Mouse (Mus musculus) kidney, embryonic 14.5 days (tissue): ENCODE results near the gene Clybl. TPM values are rescaled to one million over a fixed set of nuclear protein-coding genes. Genes with fewer than 3 reads are reported as not detected.

ENCODE experiments used
- ATAC-seq: fragments of 200-750 bp; cut with Nextera tagmentation; 2 replicates; pipeline ENCODE4 v1.8.0; 2017; ENCODE audit warnings: moderate number of reproducible peaks, mild to moderate bottlenecking, moderate TSS enrichment, moderate library complexity; ENCODE audit not compliant: low FRiP score, low TSS enrichment
- H3K27ac ChIP-seq: fragments of 300-500 bp; sonication (generic); 2 replicates; pipeline ENCODE4 v1.5.1; 2014; ENCODE audit warnings: low read depth, mild to moderate bottlenecking, low read length, moderate library complexity, mixed read lengths
- H3K27me3 ChIP-seq: fragments of 300-500 bp; sonication (generic); 2 replicates; pipeline ENCODE4 v1.6.1; 2014; ENCODE audit warnings: mild to moderate bottlenecking, low read length; ENCODE audit not compliant: control insufficient read depth, insufficient read depth
- H3K36me3 ChIP-seq: fragments of 300-500 bp; sonication (generic); 2 replicates; pipeline ENCODE4 v1.6.1; 2014; ENCODE audit warnings: low read length, mixed read lengths; ENCODE audit not compliant: control insufficient read depth, insufficient read depth
- H3K4me1 ChIP-seq: fragments of 300-500 bp; sonication (generic); 2 replicates; pipeline ENCODE4 v1.6.1; 2014; ENCODE audit warnings: low read length, mixed read lengths; ENCODE audit not compliant: control insufficient read depth, insufficient read depth
- H3K4me2 ChIP-seq: fragments of 300-500 bp; sonication (generic); replicated peaks from 2 replicates; pipeline ENCODE4 v1.6.1; 2014; ENCODE audit warnings: low read depth, mild to moderate bottlenecking, low read length
- H3K4me3 ChIP-seq: fragments of 300-500 bp; sonication (generic); 2 replicates; pipeline ENCODE4 v1.5.1; 2014; ENCODE audit warnings: mild to moderate bottlenecking, low read length
- H3K9ac ChIP-seq: fragments of 300-500 bp; sonication (generic); 2 replicates; pipeline ENCODE4 v1.6.1; 2014; ENCODE audit warnings: low read depth, mild to moderate bottlenecking, low read length, moderate library complexity
- H3K9me3 ChIP-seq: fragments of 300-500 bp; sonication (generic); 2 replicates; pipeline ENCODE4 v1.6.1; 2016; ENCODE audit warnings: low read length; ENCODE audit not compliant: control insufficient read depth
- WGBS: fragments of 180-500 bp; shearing (Covaris S2); extraction: QIAGEN DNeasy Blood & Tissue Kit; methylation state at CpG from one replicate; pipeline ENCODE4 v1.1.7; 2014; 5-methylcytosine and 5-hydroxymethylcytosine counted together
- polyA plus RNA-seq: library from polyadenylated mRNA; unstranded; fragments of >200 nt; fragmentation: Nextera tagmentation; extraction: Ambion mirVana; gene quantifications from 2 replicates; pipeline ENCODE4 v1.2.1, GENCODE M21; 2014

Gene Clybl
- polyA plus RNA-seq, 1 experiment from 2014 or later: 30.3 TPM

GRCm38 (mm10) chr14:122217221-122217620, 35.7 kb downstream of the Clybl start:
- 83% methylated on average over 4 of the region's 4 CpGs for WGBS
- H3K27me3 ChIP-seq: no peaks in the 10 kb centered on the region
- no peaks in the 10 kb centered on the region for H3K9me3 ChIP-seq
- H3K4me1 ChIP-seq: no peaks in the 10 kb centered on the region
- no peak overlapping the region for H3K4me3 ChIP-seq
- H3K36me3 ChIP-seq: no peaks in the 10 kb centered on the region
- H3K9ac ChIP-seq: no peak overlapping the region
- H3K4me2 ChIP-seq: no peak overlapping the region
- ATAC-seq: no peak
- no peak overlapping the region for H3K27ac ChIP-seq

GRCm38 (mm10) chr14:122222934-122223374, 41.5 kb downstream of the Clybl start:
- H3K4me1 ChIP-seq: no peaks in the 10 kb centered on the region
- no peak overlapping the region for H3K9ac ChIP-seq
- ATAC-seq: peak; percentile 13; the same call in 1 of the 2 replicates
- H3K9me3 ChIP-seq: no peaks in the 10 kb centered on the region
- peaks cover 39% of the 10 kb centered on the region for H3K27me3 ChIP-seq
- H3K4me2 ChIP-seq: no peak overlapping the region
- no peaks in the 10 kb centered on the region for H3K36me3 ChIP-seq
- WGBS: 70% methylated on average over 10 of the region's 10 CpGs
- no peak overlapping the region for H3K27ac ChIP-seq
- no peak overlapping the region for H3K4me3 ChIP-seq

GRCm38 (mm10) chr14:122223461-122224102, 42.1 kb downstream of the Clybl start:
- 0 out of 2 replicates have a peak overlapping the region, but pooled peaks have one; percentile 5 for H3K4me3 ChIP-seq
- H3K4me2 ChIP-seq: 0 out of 2 replicates have a peak overlapping the region, but pooled peaks have one; percentile 11
- no peak overlapping the region for H3K27ac ChIP-seq
- peaks cover 40% of the 10 kb centered on the region for H3K27me3 ChIP-seq
- no peaks in the 10 kb centered on the region for H3K9me3 ChIP-seq
- no peak overlapping the region for H3K9ac ChIP-seq
- peak; percentile 92 for ATAC-seq
- H3K4me1 ChIP-seq: no peaks in the 10 kb centered on the region
- H3K36me3 ChIP-seq: no peaks in the 10 kb centered on the region
- 22% methylated on average over 9 of the region's 9 CpGs for WGBS

- Histone ChIP-seq H3K27ac (no peak overlapping the region), H3K27me3 (peaks cover 45% of the 10 kb centered on the region), H3K9ac (no peak overlapping the region), H3K4me3 (no peak overlapping the region), H3K9me3 (no peaks in the 10 kb centered on the region), H3K36me3 (no peaks in the 10 kb centered on the region), H3K4me2 (no peak overlapping the region), H3K4me1 (no peaks in the 10 kb centered on the region)
- WGBS: 50% methylated on average over 6 of the region's 6 CpGs
- no peak for ATAC-seq
Measured at GRCm38 (mm10) chr14:122224103-122224494, 42.6 kb downstream of the Clybl start.

GRCm38 (mm10) chr14:122224501-122224928, 43.0 kb downstream of the Clybl start:
- no peak for ATAC-seq
- no peak overlapping the region for H3K9ac ChIP-seq
- H3K27me3 ChIP-seq: peaks cover 49% of the 10 kb centered on the region
- H3K36me3 ChIP-seq: no peaks in the 10 kb centered on the region
- H3K4me2 ChIP-seq: no peak overlapping the region
- 32% methylated on average over 8 of the region's 8 CpGs for WGBS
- no peak overlapping the region for H3K4me3 ChIP-seq
- no peaks in the 10 kb centered on the region for H3K9me3 ChIP-seq
- H3K4me1 ChIP-seq: no peaks in the 10 kb centered on the region
- H3K27ac ChIP-seq: no peak overlapping the region

GRCm38 (mm10) chr14:122225479-122226132, 44.1 kb downstream of the Clybl start:
- H3K9me3 ChIP-seq: no peaks in the 10 kb centered on the region
- H3K9ac ChIP-seq: no peak overlapping the region
- H3K4me2 ChIP-seq: no peak overlapping the region
- H3K27me3 ChIP-seq: peaks cover 59% of the 10 kb centered on the region
- H3K27ac ChIP-seq: no peak overlapping the region
- H3K4me1 ChIP-seq: no peaks in the 10 kb centered on the region
- H3K4me3 ChIP-seq: no peak overlapping the region
- no peak for ATAC-seq
- WGBS: 22% methylated on average over 7 of the region's 7 CpGs
- no peaks in the 10 kb centered on the region for H3K36me3 ChIP-seq

- H3K27me3 ChIP-seq: peaks cover 64% of the 10 kb centered on the region
- no peak overlapping the region for H3K4me3 ChIP-seq
- H3K9ac ChIP-seq: no peak overlapping the region
- no peak overlapping the region for H3K27ac ChIP-seq
- no peaks in the 10 kb centered on the region for H3K36me3 ChIP-seq
- ATAC-seq: no peak
- 66% methylated on average over 2 of the region's 2 CpGs for WGBS
- H3K4me1 ChIP-seq: no peaks in the 10 kb centered on the region
- H3K9me3 ChIP-seq: no peaks in the 10 kb centered on the region
- H3K4me2 ChIP-seq: no peak overlapping the region
Measured at GRCm38 (mm10) chr14:122226133-122226515, 44.6 kb downstream of the Clybl start.

GRCm38 (mm10) chr14:122226666-122227453, 45.4 kb downstream of the Clybl start:
- 63% methylated on average over 22 of the region's 22 CpGs for whole genome bisulfite sequencing
- no peak overlapping the region for H3K4me2 ChIP-seq

More at GRCm38 (mm10) chr14:122226666-122227453, 45.4 kb downstream of the Clybl start:
- H3K4me1 ChIP-seq: no peaks in the 10 kb centered on the region
- no peak overlapping the region for H3K27ac ChIP-seq
- H3K4me3 ChIP-seq: no peak overlapping the region
- no peak overlapping the region for H3K9ac ChIP-seq
- H3K36me3 ChIP-seq: no peaks in the 10 kb centered on the region
- no peaks in the 10 kb centered on the region for H3K9me3 ChIP-seq
- no peak for ATAC-seq
- peaks cover 71% of the 10 kb centered on the region for H3K27me3 ChIP-seq
